Mouse (Mus musculus) E14TG2a.4 (cell line): ENCODE measurements around the gene Ppp2r2c.

ENCODE experiments used
- CTCF ChIP-seq: conservative IDR thresholded peaks from 2 replicates; pipeline ENCODE4 v1.5.1; 2014; ENCODE audit warnings: low read length
- POU5F1 ChIP-seq: IDR thresholded peaks from 2 replicates; pipeline ENCODE4 v1.6.1; 2014; ENCODE audit warnings: low read length, borderline replicate concordance

GRCm38 (mm10) chr5:36917245-36917644 lies 48.9 kb downstream of the Ppp2r2c start:
- TF ChIP-seq CTCF (no peak), POU5F1 (no peak)
